12 mouse cellular contexts compared by ENCODE assay signal in the genomic region with DNA sequence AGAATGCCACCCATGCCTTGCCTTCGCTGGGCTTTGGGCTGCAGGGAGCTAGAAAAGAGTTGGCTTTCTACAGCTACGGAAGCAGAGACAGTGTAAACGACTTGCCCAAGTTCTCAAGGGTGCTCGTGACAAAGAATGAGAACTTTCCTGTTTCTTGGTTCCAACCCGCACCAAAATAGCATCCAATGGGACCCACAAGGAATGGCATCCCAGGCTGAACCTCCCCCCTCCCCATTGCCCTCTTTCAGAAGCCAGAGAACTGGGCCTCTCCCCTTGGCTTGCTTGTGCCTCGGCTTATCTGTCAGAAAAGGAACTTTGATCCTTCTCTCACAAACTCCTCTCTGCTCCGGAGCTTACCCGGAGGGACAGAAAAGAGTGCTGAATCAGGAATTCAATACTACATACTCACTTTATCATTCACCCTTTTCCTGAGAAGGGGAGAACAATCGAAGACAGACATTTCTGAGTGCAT.
DNase-seq lines count a peak whose midpoint lies in the region; ATAC-seq and TF ChIP-seq lines count a peak whose summit lies in the region.
"Had no signal": no experiment of that assay in that cellular context is flagged by ENCODE, and none has a peak within 500 bp of the region (broad histone marks: within the 10 kb centered on the region; RNA-seq: fewer than 3 reads in every experiment).

No protein-coding gene starts in this region.

- 0 out of 2 replicates have a peak overlapping the region, but pooled peaks have one; percentile 4 for H3K4me3 ChIP-seq in gastrocnemius, adult 2 months
- H3K4me3 ChIP-seq in kidney, postnatal 0 days (replicated peaks; ENCODE audit: low read depth, low read length) = no peak overlapping the region
- no peak overlapping the region for H3K4me3 ChIP-seq in intestine, embryonic 15.5 days (replicated peaks)
- H3K4me3 ChIP-seq: erythroblast, embryonic 14.5 days; midbrain, embryonic 13.5 days had no signal

- ATAC-seq in kidney, postnatal 0 days (replicated peaks; ENCODE audit: low FRiP score, low read depth) = no peak
- peak; percentile 69 for ATAC-seq in intestine, embryonic 15.5 days
- ATAC-seq: midbrain, embryonic 13.5 days had no signal

- H3K9ac ChIP-seq in kidney, postnatal 0 days (ENCODE audit: low read depth, low read length) = no peak overlapping the region
- peak overlapping the region; percentile 13; the same call in 1 of the 2 replicates for H3K9ac ChIP-seq in intestine, embryonic 15.5 days
- H3K9ac ChIP-seq: midbrain, embryonic 13.5 days had no signal

- H3K27me3 ChIP-seq in kidney, postnatal 0 days (ENCODE audit: insufficient read depth, low read length) = no peaks in the 10 kb centered on the region
- H3K27me3 ChIP-seq in intestine, embryonic 15.5 days (replicated peaks) = no peaks in the 10 kb centered on the region
- H3K27me3 ChIP-seq: midbrain, embryonic 13.5 days had no signal

- no peaks in the 10 kb centered on the region for H3K9me3 ChIP-seq in kidney, postnatal 0 days (replicated peaks; ENCODE audit: low read length)
- no peaks in the 10 kb centered on the region for H3K9me3 ChIP-seq in intestine, embryonic 15.5 days
- H3K9me3 ChIP-seq: midbrain, embryonic 13.5 days had no signal

- H3K4me1 ChIP-seq in kidney, postnatal 0 days (replicated peaks; ENCODE audit: insufficient read depth, low read length) = peaks cover 15% of the 10 kb centered on the region
- H3K4me1 ChIP-seq in intestine, embryonic 15.5 days (replicated peaks) = peaks cover 77% of the 10 kb centered on the region

- WGBS in kidney, postnatal 0 days = 41% methylated on average over 9 of the region's 9 CpGs
- whole genome bisulfite sequencing in intestine, embryonic 15.5 days = 38% methylated on average over 9 of the region's 9 CpGs

- DNase-seq in gastrocnemius, adult 2 months = no peak
- no peak for DNase-seq in gastrocnemius, adult 18-20 months (ENCODE audit: low spot score)
- no peak for DNase-seq in kidney, postnatal 0 days (ENCODE audit: low spot score)
- DNase-seq in kidney, postnatal 36 days = no peak
- DNase-seq in lung, postnatal 25 days (ENCODE audit: low spot score) = peak; percentile 44
- no peak for DNase-seq in cerebellum, adult 11-12 months
- no peak for DNase-seq in urinary bladder, adult 2 months (ENCODE audit: low spot score)
- DNase-seq: cerebellum, adult 9-11 months; right cerebral cortex, adult 18-20 months had no signal

- peak overlapping the region; percentile 63 for H3K27ac ChIP-seq in gastrocnemius, adult 2 months
- peak overlapping the region; percentile 85; the same call in 1 of the 2 replicates for H3K27ac ChIP-seq in kidney, postnatal 0 days
- H3K27ac ChIP-seq in intestine, embryonic 15.5 days = peak overlapping the region; percentile 90
- H3K27ac ChIP-seq: midbrain, embryonic 13.5 days had no signal

- intact Hi-C loops in gastrocnemius, adult 2 months (cut with DNase I) = no loop called here

- H3K4me2 ChIP-seq in kidney, postnatal 0 days (ENCODE audit: low read length) = no peak overlapping the region
- H3K4me2 ChIP-seq in intestine, embryonic 15.5 days (replicated peaks) = peak overlapping the region; percentile 34
- H3K4me2 ChIP-seq: midbrain, embryonic 13.5 days had no signal

- TF ChIP-seq CTCF in gastrocnemius, adult 2 months (IDR thresholded peaks at IDR 0.05) = no peak
- no peak for TF ChIP-seq CTCF in kidney, postnatal 0 days (IDR thresholded peaks at IDR 0.05; ENCODE audit: low read depth)

- H3K36me3 ChIP-seq in kidney, postnatal 0 days (ENCODE audit: insufficient read depth, low read length) = peaks cover 7% of the 10 kb centered on the region
- H3K36me3 ChIP-seq in intestine, embryonic 15.5 days = no peaks in the 10 kb centered on the region
- H3K36me3 ChIP-seq: midbrain, embryonic 13.5 days had no signal
